Mouse (Mus musculus): ENCODE results near the gene Naa10.

DNA sequence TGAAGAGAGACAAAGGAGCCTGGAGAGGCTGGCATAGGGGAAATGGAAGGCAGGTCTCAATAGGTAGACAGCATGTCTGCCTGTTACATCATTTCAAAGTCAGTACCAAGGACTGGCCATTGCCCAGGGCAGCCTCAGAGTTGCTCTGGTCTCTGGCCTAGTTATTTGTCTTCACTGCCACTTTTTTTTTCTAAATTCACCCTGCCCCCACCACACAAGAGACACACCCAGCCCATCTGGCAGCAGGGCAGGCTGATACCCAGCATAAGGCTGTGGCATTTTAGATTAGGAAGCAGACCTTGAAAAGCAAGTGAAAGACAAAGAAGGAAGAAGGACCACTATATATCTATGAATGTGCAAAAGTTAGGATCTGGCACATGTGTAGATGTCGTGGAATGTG lies 53.9 kb downstream of the Naa10 start:
- TF ChIP-seq POLR2A (IDR thresholded peaks at IDR 0.05; ENCODE audit: borderline replicate concordance, low read depth, low read length) = no peak
- TF ChIP-seq CTCF (IDR thresholded peaks at IDR 0.05; ENCODE audit: low read depth, low read length) = no peak
